In genomic region chr1:86499903-86500302, GRCm38 (mm10) we compare ENCODE assay signal across 8 mouse cellular contexts. TPM values are rescaled to one million over a fixed set of nuclear protein-coding genes. Genes with fewer than 3 reads are reported as not detected.
DNase-seq lines count a peak whose midpoint lies in the region; ATAC-seq and TF ChIP-seq lines count a peak whose summit lies in the region.

No protein-coding gene starts in this region.

- H3K27me3 ChIP-seq in intestine, postnatal 0 days (replicated peaks; ENCODE audit: control insufficient read depth, insufficient read depth, low read length): no peaks in the 10 kb centered on the region
- H3K27me3 ChIP-seq in intestine, embryonic 16.5 days (replicated peaks; ENCODE audit: control insufficient read depth, insufficient read depth, low read length): no peaks in the 10 kb centered on the region
- peaks cover 20% of the 10 kb centered on the region for H3K27me3 ChIP-seq in G1E (ENCODE audit: insufficient read depth, low read length)
- no peaks in the 10 kb centered on the region for H3K27me3 ChIP-seq in heart, embryonic 13.5 days (replicated peaks)

- H3K4me1 ChIP-seq in intestine, postnatal 0 days (replicated peaks; ENCODE audit: control insufficient read depth, insufficient read depth, low read length): peaks cover 16% of the 10 kb centered on the region
- peaks cover 61% of the 10 kb centered on the region for H3K4me1 ChIP-seq in intestine, embryonic 16.5 days (ENCODE audit: control insufficient read depth, insufficient read depth, low read length)
- H3K4me1 ChIP-seq in G1E (ENCODE audit: insufficient read depth, low read depth, low read length): peaks cover 70% of the 10 kb centered on the region
- peaks cover 65% of the 10 kb centered on the region for H3K4me1 ChIP-seq in heart, embryonic 13.5 days

- H3K9ac ChIP-seq in intestine, postnatal 0 days (ENCODE audit: low read depth, low read length): no peak overlapping the region
- H3K9ac ChIP-seq in intestine, embryonic 16.5 days (ENCODE audit: low read depth, low read length): no peak overlapping the region
- H3K9ac ChIP-seq in heart, embryonic 13.5 days: 0 out of 2 replicates have a peak overlapping the region, but pooled peaks have one; percentile 15

- no peak for ATAC-seq in intestine, postnatal 0 days
- no peak for ATAC-seq in intestine, embryonic 16.5 days
- 0 out of 2 replicates have a peak, but pooled peaks have one; percentile 12 for ATAC-seq in G1E (ENCODE audit: extremely low read depth, insufficient number of reproducible peaks, low FRiP score, poor library complexity, severe bottlenecking)
- no peak for ATAC-seq in heart, embryonic 13.5 days (ENCODE audit: extremely low read depth, insufficient number of reproducible peaks, low FRiP score, low TSS enrichment)
- ATAC-seq in megakaryocyte-erythroid progenitor cell, adult 5-6 weeks (replicated peaks; ENCODE audit: low FRiP score, low TSS enrichment, poor library complexity, severe bottlenecking): no peak

- TF ChIP-seq CTCF in intestine, postnatal 0 days (IDR thresholded peaks at IDR 0.05; ENCODE audit: low read depth): peak; percentile 89
- peak; percentile 85 for TF ChIP-seq CTCF in G1E (IDR thresholded peaks at IDR 0.05; ENCODE audit: low read depth, low read length)

- no peak overlapping the region for H3K4me3 ChIP-seq in intestine, postnatal 0 days (ENCODE audit: low read depth, low read length)
- no peak overlapping the region for H3K4me3 ChIP-seq in intestine, embryonic 16.5 days (ENCODE audit: low read length)
- no peak overlapping the region for H3K4me3 ChIP-seq in G1E (ENCODE audit: low read depth, low read length)
- no peak overlapping the region for H3K4me3 ChIP-seq in heart, embryonic 13.5 days

- H3K4me2 ChIP-seq in intestine, postnatal 0 days (replicated peaks; ENCODE audit: low read depth): no peak overlapping the region
- H3K4me2 ChIP-seq in intestine, embryonic 16.5 days (ENCODE audit: low read depth, low read length): no peak overlapping the region
- H3K4me2 ChIP-seq in heart, embryonic 13.5 days: no peak overlapping the region

- no peaks in the 10 kb centered on the region for H3K9me3 ChIP-seq in intestine, postnatal 0 days (ENCODE audit: control insufficient read depth)
- H3K9me3 ChIP-seq in intestine, embryonic 16.5 days (ENCODE audit: control insufficient read depth, low read length): no peaks in the 10 kb centered on the region
- no peaks in the 10 kb centered on the region for H3K9me3 ChIP-seq in G1E (replicated peaks)
- H3K9me3 ChIP-seq in heart, embryonic 13.5 days: no peaks in the 10 kb centered on the region

- WGBS in intestine, postnatal 0 days: 37% methylated on average over 3 of the region's 3 CpGs
- 36% methylated on average over 3 of the region's 3 CpGs for WGBS in intestine, embryonic 16.5 days
- 26% methylated on average over 3 of the region's 3 CpGs for WGBS in heart, embryonic 13.5 days

- DNase-seq in G1E (ENCODE audit: low spot score): peak; percentile 77
- peak; percentile 60 to 72 for DNase-seq in cerebellum, postnatal 36 days
- peak; percentile 78 for DNase-seq in left cerebral cortex, postnatal 4 days
- DNase-seq in right cerebral cortex, postnatal 10 days (ENCODE audit: low spot score in 2 of 2): peak; percentile 65 to 78

- no peak overlapping the region for H3K27ac ChIP-seq in intestine, postnatal 0 days (ENCODE audit: low read depth, low read length)
- no peak overlapping the region for H3K27ac ChIP-seq in intestine, embryonic 16.5 days (ENCODE audit: low read length)
- H3K27ac ChIP-seq in heart, embryonic 13.5 days (replicated peaks): no peak overlapping the region

- no peaks in the 10 kb centered on the region for H3K36me3 ChIP-seq in intestine, postnatal 0 days (ENCODE audit: control insufficient read depth, insufficient read depth)
- no peaks in the 10 kb centered on the region for H3K36me3 ChIP-seq in intestine, embryonic 16.5 days (ENCODE audit: control insufficient read depth, insufficient read depth, low read length)
- H3K36me3 ChIP-seq in G1E (replicated peaks): no peaks in the 10 kb centered on the region
- no peaks in the 10 kb centered on the region for H3K36me3 ChIP-seq in heart, embryonic 13.5 days

- intact Hi-C loops in left cerebral cortex, postnatal 4 days (cut with DNase I): loop anchor here (5.0 kb wide), 1 partner anchor 58 kb away; no protein-coding TSS in a partner anchor

RNA-seq across cellular contexts. Expression of gene Ptma, which starts 26.6 kb away (rescaled TPM):
- polyA plus RNA-seq in intestine, postnatal 0 days (2015; fragmentation: Nextera tagmentation; extraction: Ambion mirVana): 1,008 and 1,098 TPM in 2 replicates
- 1,684 and 1,813 TPM in 2 replicates for polyA plus RNA-seq in intestine, embryonic 16.5 days (2015; fragmentation: Nextera tagmentation; extraction: Ambion mirVana)
- total RNA-seq in G1E (2014; fragmentation: Nextera tagmentation) (2,671 and 3,097 TPM in 2 replicates), G1E (2017) (4,796 and 5,087 TPM in 2 replicates)
- 14,052 and 14,774 TPM in 2 replicates for polyA plus RNA-seq in G1E (2012)
- 929 and 934 TPM in 2 replicates for polyA plus RNA-seq in heart, embryonic 13.5 days (2015; fragmentation: Nextera tagmentation; extraction: Ambion mirVana)
- 1,000 to 10,000 TPM; 1,018 to 1,064 TPM for total RNA-seq in left cerebral cortex, postnatal 4 days (2021)
- total RNA-seq in megakaryocyte-erythroid progenitor cell, adult 5-6 weeks (2014; fragmentation: Nextera tagmentation): 2,834 and 3,273 TPM in 2 replicates
- total RNA-seq in megakaryocyte-erythroid progenitor cell, adult 5-6 weeks (2017): 4,983 and 7,914 TPM in 2 replicates
